Mouse (Mus musculus): ENCODE measurements around the gene Gm20897.
"Not testable (repeated sequence)": the region's sequence is repeated elsewhere in the genome, so short reads cannot be mapped to it uniquely, and the experiment has no call there.

Gm20897 gene

GRCm38 (mm10) chrY:38502138-38502537 lies at the start of gene Gm20897:
Gene Gm20897, minus strand, starts transcription at chrY:38502238.
- not testable (repeated sequence) for DNase-seq (ENCODE audit: low read depth, low spot score)
